Mouse (Mus musculus) testis, adult 2 months (tissue): ENCODE measurements at regions not wholly inside any gene's neighbourhood (a gene's known extent, or its start where the extent isn't known, plus 50 kb on each side); places are given as distances from the start of the nearest gene placed in this dataset.

Experiments
- CTCF ChIP-seq: fragments of 200-500 bp; IDR thresholded peaks from 2 replicates; pipeline ENCODE4 v1.5.1; 2012; ENCODE audit warnings: low read depth, mild to moderate bottlenecking, inconsistent platforms, low read length, moderate library complexity; ENCODE audit not compliant: control insufficient read depth, insufficient read depth, insufficient replicate concordance
- POLR2A ChIP-seq: fragments of 200-500 bp; IDR thresholded peaks from 2 replicates; pipeline ENCODE4 v1.6.1; 2012; ENCODE audit warnings: low read depth, mild to moderate bottlenecking, inconsistent platforms, low read length, moderate library complexity; ENCODE audit not compliant: control insufficient read depth

GRCm38 (mm10) chr2:117989215-117989614 lies 122.5 kb upstream of the Thbs1 start:
- no peak for TF ChIP-seq CTCF
- TF ChIP-seq POLR2A = no peak
